Mouse (Mus musculus): ENCODE data around the gene Ank2.
A peak's percentile ranks its signal among the peaks of the same experiment; 100 is the strongest.
"Not testable (repeated sequence)": the region's sequence is repeated elsewhere in the genome, so short reads cannot be mapped to it uniquely, and the experiment has no call there.

Ank2 gene

GRCm38 (mm10) chr3:127408684-127409550 lies 90.2 kb downstream of the Ank2 start:
- DNase-seq (ENCODE audit: low spot score), result peak; percentile 11

DNA sequence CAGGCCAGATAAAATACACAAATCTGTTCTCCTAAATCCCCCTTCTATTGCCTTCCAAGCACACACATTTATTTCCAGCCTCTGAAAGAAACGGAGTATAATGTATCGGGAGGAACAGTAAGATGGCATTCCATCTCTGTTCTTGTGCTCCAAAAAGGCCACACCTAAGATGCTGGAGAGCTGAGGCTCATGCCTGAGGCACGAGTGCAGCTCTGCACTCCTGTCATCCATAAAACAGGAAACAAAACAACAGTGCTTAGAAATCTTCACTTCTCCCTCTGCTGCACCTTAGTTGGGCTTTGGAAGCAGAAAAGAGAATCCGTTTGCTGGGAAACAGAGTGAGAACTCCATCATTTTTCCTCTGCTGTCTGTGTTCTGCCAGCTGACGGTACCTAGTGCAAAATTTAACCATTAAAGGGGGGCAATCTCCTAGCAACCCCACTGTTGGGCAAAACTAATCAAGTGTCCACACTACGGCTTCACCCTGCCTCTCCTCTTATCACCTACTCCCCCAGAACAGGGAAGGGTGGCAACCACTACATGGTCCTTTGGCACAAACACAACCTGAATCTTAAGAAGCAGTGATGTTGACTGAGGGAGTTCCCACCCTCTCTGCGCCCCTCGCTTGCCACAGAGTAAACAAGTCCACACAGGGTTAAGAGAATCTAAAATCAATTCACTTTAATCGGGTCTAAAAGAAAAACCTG lies 91.1 kb downstream of the Ank2 start:
- DNase-seq (ENCODE audit: low spot score), result no peak

DNA sequence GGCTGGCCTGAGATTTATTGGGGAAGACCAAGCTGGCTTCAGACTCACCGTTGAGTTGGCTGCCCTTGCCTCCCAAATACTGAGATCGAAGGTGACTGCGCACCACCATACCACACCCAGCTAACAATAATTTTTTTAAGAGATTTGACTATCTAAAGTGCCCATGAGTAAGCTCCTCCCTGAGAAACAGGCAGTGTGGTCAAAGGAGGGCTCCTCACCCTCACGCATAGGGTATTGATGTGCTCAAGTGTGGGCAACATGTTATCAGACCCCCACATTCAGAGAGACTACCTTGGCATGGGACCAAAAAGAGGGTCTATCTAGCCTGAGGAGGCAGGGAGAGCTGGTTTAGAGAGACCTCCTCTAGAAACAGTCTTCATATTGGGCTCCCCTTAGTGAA lies 92.3 kb downstream of the Ank2 start:
- DNase-seq (ENCODE audit: low spot score), result no peak

DNA sequence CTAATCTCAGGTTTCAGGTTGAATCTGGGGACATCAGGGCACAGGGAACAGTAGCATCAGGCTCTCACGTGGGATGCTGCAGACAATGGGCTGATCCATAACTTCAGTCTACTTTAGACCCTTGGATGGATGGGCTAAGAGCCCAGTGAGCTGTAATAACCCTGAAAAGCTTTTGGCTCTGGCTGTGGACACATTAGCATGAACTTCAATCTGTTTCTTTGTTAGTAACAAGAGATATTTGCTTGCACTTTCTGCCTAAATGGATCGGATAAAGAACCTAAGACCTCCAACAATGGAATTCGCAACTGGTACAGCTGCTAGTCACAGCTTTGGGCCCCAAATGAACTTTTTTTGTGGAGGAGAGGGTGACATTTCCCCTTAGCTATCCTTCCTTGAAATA lies 94.8 kb downstream of the Ank2 start:
- DNase-seq (ENCODE audit: low spot score), result no peak

GRCm38 (mm10) chr3:127400976-127401375 lies 98.2 kb downstream of the Ank2 start:
- no peak for DNase-seq (ENCODE audit: low spot score)

DNA sequence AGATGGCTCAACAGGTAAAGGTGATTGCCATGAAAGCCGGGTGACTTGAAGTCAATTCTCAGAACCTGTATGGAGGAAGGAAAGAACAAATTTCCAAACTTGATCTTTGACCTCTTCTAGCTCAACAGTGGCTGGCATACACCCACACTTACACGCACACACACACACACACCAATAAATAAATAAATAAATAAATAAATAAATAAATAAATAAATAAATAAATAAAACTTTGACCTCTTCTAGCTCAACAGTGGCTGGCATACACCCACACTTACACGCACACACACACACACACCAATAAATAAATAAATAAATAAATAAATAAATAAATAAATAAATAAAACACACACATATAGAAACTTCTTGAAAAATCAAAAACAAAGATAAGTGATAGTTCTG lies 98.7 kb downstream of the Ank2 start:
- not testable (repeated sequence) for DNase-seq (ENCODE audit: low spot score)

DNA sequence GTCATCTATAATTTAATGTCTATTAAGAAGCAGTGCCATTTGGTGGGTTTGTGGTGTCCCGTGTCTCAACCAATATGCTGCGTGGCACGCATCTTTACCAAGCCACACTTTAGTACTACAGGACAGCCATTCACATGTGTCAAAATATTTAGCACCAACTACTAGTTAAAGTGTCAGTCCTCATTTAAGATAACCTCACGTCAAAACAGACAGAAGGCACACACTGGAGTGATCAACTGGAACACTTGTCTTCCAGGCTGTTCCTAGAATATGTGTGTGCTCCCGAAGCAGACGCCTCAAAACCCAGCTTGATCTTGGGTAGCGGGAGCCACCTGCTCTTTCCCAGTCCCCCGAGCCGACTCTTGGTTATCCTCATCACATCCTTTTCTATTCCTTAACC lies 101.4 kb downstream of the Ank2 start:
- no peak for DNase-seq (ENCODE audit: low spot score)

- no peak for DNase-seq (ENCODE audit: low spot score)
Measured at GRCm38 (mm10) chr3:127395202-127395601, 103.9 kb downstream of the Ank2 start.

GRCm38 (mm10) chr3:127387016-127387517 lies 112.1 kb downstream of the Ank2 start:
- DNase-seq (ENCODE audit: low spot score), result no peak

DNA sequence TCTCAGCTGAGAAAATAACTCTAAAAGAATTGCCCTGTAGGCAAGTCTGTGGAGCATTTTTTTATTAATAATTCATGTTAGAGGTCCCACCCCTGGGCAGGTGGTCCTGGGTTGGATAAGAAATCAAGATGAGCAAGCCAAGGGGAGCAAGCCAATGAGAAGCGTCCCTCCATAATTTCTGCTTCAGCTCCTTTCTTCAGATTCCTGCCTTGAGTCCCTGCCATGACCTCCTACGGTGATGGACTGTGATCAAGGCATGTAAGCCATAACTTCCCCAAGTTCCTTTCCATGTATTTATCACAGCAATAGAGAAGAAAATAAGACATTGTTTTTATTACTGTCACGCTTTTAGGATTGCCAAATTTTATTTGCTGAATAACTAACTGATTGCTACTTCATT lies 115.9 kb downstream of the Ank2 start:
- no peak for DNase-seq (ENCODE audit: low spot score)

GRCm38 (mm10) chr3:127376901-127377460 lies 122.2 kb downstream of the Ank2 start:
- no peak for DNase-seq (ENCODE audit: low spot score)

- DNase-seq (ENCODE audit: low spot score), result no peak
Measured at GRCm38 (mm10) chr3:127375956-127376660, 123.0 kb downstream of the Ank2 start.

GRCm38 (mm10) chr3:127374190-127374710 lies 124.9 kb downstream of the Ank2 start:
- no peak for DNase-seq (ENCODE audit: low spot score)

DNA sequence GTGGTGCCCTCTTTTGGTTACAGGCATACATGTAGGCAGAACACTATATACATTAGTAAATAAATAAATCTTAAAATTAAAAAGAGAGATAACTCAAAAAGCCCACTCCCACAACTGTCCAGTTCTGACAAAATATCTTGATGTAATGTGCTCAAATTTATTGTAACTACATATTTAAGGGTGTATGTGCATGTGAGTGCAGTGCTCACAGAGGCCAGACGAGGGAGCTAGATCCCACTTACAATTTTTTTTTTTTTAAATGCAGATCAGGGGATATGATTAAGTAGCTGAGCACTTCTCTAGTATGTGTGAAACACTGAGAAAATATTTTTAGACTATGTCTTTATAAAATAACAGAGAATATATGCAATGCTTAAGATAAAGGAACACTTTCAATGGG lies 127.4 kb downstream of the Ank2 start:
- no peak for DNase-seq (ENCODE audit: low spot score)

GRCm38 (mm10) chr3:127369529-127369928 lies 129.6 kb downstream of the Ank2 start:
- DNase-seq (ENCODE audit: low spot score), result no peak

GRCm38 (mm10) chr3:127367450-127367849 lies 131.7 kb downstream of the Ank2 start:
- no peak for DNase-seq (ENCODE audit: low spot score)

DNA sequence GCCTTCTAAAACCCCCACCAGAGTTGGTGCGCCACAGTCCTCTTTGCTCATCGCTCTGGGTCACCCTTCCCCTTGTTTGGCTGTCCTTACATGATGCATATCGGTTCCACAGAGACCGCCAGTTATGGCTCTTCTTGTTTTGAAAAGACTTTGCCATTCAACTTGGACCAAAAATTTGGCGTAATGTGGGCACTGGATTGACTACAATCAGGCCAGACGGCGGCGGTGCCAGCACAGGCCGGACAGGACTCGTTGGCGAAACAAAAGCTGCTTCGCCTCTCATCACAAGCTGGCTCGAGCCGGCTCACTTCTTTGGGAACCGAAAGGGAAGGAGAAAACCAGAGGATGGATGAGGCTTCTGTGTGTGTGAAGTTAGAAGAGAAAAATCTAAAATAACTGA lies 135.6 kb downstream of the Ank2 start:
- DNase-seq (ENCODE audit: low spot score), result no peak

GRCm38 (mm10) chr3:127362611-127363393 lies 136.3 kb downstream of the Ank2 start:
- no peak for DNase-seq (ENCODE audit: low spot score)

DNA sequence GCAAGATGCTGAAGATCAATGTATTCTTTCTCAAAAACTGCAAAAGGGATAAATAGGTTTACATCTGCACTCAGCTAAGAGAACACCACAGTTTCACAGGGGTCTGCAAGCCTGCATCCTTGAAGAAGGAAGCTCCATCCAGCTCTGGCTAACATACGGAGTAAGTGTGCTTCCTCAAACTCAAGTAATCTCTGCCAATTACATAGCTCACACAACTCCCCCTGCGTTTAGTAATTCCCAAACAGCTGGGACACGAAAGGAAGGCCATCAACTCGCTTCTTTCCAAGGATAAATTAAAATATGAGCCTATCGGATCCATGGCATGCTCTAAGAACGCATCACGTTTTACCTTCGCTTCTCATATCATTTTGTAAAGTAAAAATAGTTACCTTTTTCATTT lies 137.3 kb downstream of the Ank2 start:
- DNase-seq (ENCODE audit: low spot score), result no peak

DNA sequence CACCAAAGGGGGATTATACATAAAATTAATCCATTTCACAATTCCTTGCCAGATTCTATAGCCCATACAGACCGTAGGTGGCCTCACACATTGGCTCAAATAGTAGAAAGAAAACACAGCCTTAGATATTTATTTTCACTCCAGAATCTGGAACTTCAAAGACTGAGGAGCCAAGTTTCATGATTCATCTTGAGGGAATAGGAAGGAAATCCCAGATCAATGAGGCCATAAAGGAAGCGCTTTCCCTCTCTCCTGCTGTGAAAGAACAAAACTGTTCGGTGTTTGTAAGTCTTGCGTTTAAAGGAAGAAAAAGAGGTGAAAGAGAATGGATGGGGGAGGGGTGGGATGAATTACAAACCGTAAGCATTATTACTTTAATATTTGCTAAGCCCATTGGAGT lies 137.8 kb downstream of the Ank2 start:
- DNase-seq (ENCODE audit: low spot score), result no peak

- DNase-seq (ENCODE audit: low spot score), result no peak
Measured at GRCm38 (mm10) chr3:127355252-127355651, 143.9 kb downstream of the Ank2 start.
